Mouse (Mus musculus) stomach, embryonic 14.5 days (tissue): ENCODE data around the gene Elobl. TPM values are rescaled to one million over a fixed set of nuclear protein-coding genes. Genes with fewer than 3 reads are reported as not detected.

Experiments
- ATAC-seq: fragments of 200-750 bp; cut with Nextera tagmentation; 2 replicates; pipeline ENCODE4 v1.8.0; 2017; ENCODE audit warnings: low read depth, moderate TSS enrichment; ENCODE audit not compliant: insufficient number of reproducible peaks, insufficient read depth, low FRiP score
- H3K27ac ChIP-seq: fragments of 300-500 bp; sonication (generic); 2 replicates; pipeline ENCODE4 v1.5.1; 2014; ENCODE audit warnings: mild to moderate bottlenecking, low read length, moderate library complexity, mixed read lengths
- H3K27me3 ChIP-seq: fragments of 300-500 bp; sonication (generic); 2 replicates; pipeline ENCODE4 v1.6.1; 2014; ENCODE audit warnings: low read length, control low read depth, mixed read lengths; ENCODE audit not compliant: control insufficient read depth, insufficient read depth
- H3K36me3 ChIP-seq: fragments of 300-500 bp; sonication (generic); 2 replicates; pipeline ENCODE4 v1.6.1; 2014; ENCODE audit warnings: mild to moderate bottlenecking, control low read depth, low read length, moderate library complexity, mixed read lengths; ENCODE audit not compliant: control insufficient read depth, insufficient read depth
- H3K4me1 ChIP-seq: fragments of 300-500 bp; sonication (generic); 2 replicates; pipeline ENCODE4 v1.6.1; 2014; ENCODE audit warnings: low read length, control low read depth, mixed read lengths; ENCODE audit not compliant: control insufficient read depth, insufficient read depth
- H3K4me2 ChIP-seq: fragments of 300-500 bp; sonication (generic); replicated peaks from 2 replicates; pipeline ENCODE4 v1.6.1; 2014; ENCODE audit warnings: low read depth, low read length, control low read depth
- H3K4me3 ChIP-seq: fragments of 300-500 bp; sonication (generic); 2 replicates; pipeline ENCODE4 v1.5.1; 2014; ENCODE audit warnings: low read depth, low read length, control low read depth
- H3K9ac ChIP-seq: fragments of 300-500 bp; sonication (generic); replicated peaks from 2 replicates; pipeline ENCODE4 v1.6.1; 2014; ENCODE audit warnings: low read depth, mild to moderate bottlenecking, control low read depth, low read length, moderate library complexity, mixed read lengths
- H3K9me3 ChIP-seq: fragments of 300-500 bp; sonication (generic); 2 replicates; pipeline ENCODE4 v1.6.1; 2016; ENCODE audit warnings: low read depth, low read length, control low read depth; ENCODE audit not compliant: control insufficient read depth
- WGBS: fragments of 180-500 bp; shearing (Covaris S2); extraction: QIAGEN DNeasy Blood & Tissue Kit; methylation state at CpG from one replicate; pipeline ENCODE4 v1.1.7; 2014; 5-methylcytosine and 5-hydroxymethylcytosine counted together
- polyA plus RNA-seq: library from polyadenylated mRNA; unstranded; fragments of >200 nt; fragmentation: Nextera tagmentation; extraction: Ambion mirVana; gene quantifications from 2 replicates; pipeline ENCODE4 v1.2.1, GENCODE M21; 2014

Gene Elobl
- polyA plus RNA-seq, 1 experiment from 2014 or later: not detected

GRCm38 (mm10) chr11:88952117-88952516, 14.6 kb downstream of the Elobl start:
- no peak for ATAC-seq
- H3K27me3 ChIP-seq: no peaks in the 10 kb centered on the region
- H3K36me3 ChIP-seq: no peaks in the 10 kb centered on the region
- WGBS: 94% methylated on average over 5 of the region's 5 CpGs
- H3K27ac ChIP-seq: no peak overlapping the region
- H3K9ac ChIP-seq: no peak overlapping the region
- no peaks in the 10 kb centered on the region for H3K9me3 ChIP-seq
- no peak overlapping the region for H3K4me3 ChIP-seq
- no peak overlapping the region for H3K4me2 ChIP-seq
- peaks cover 2% of the 10 kb centered on the region; the same call in 1 of the 2 replicates for H3K4me1 ChIP-seq

- Histone ChIP-seq H3K4me1 (peaks cover 2% of the 10 kb centered on the region; the same call in 1 of the 2 replicates), H3K36me3 (no peaks in the 10 kb centered on the region), H3K4me3 (no peak overlapping the region), H3K27me3 (no peaks in the 10 kb centered on the region), H3K27ac (no peak overlapping the region), H3K9me3 (no peaks in the 10 kb centered on the region), H3K9ac (no peak overlapping the region), H3K4me2 (no peak overlapping the region)
- no peak for ATAC-seq
- 100% methylated on average over 2 of the region's 2 CpGs for WGBS
Measured at GRCm38 (mm10) chr11:88951576-88951975, 15.2 kb downstream of the Elobl start.

GRCm38 (mm10) chr11:88950640-88951250, 16.0 kb downstream of the Elobl start:
- no peak overlapping the region for H3K4me3 ChIP-seq
- H3K27me3 ChIP-seq: no peaks in the 10 kb centered on the region
- H3K4me1 ChIP-seq: peaks cover 2% of the 10 kb centered on the region; the same call in 1 of the 2 replicates
- H3K9me3 ChIP-seq: no peaks in the 10 kb centered on the region
- H3K4me2 ChIP-seq: no peak overlapping the region
- no peaks in the 10 kb centered on the region for H3K36me3 ChIP-seq
- no peak overlapping the region for H3K9ac ChIP-seq
- WGBS: 83% methylated on average over 13 of the region's 13 CpGs
- H3K27ac ChIP-seq: no peak overlapping the region
- ATAC-seq: no peak

GRCm38 (mm10) chr11:88949802-88950639, 16.7 kb downstream of the Elobl start:
- Histone ChIP-seq H3K4me2 (no peak overlapping the region), H3K9ac (no peak overlapping the region), H3K4me3 (no peak overlapping the region), H3K36me3 (no peaks in the 10 kb centered on the region), H3K4me1 (no peaks in the 10 kb centered on the region), H3K9me3 (no peaks in the 10 kb centered on the region), H3K27me3 (no peaks in the 10 kb centered on the region), H3K27ac (no peak overlapping the region)
- WGBS: 73% methylated on average over 8 of the region's 8 CpGs
- ATAC-seq: no peak

GRCm38 (mm10) chr11:88948896-88949295, 17.8 kb downstream of the Elobl start:
- no peak overlapping the region for H3K4me2 ChIP-seq
- no peaks in the 10 kb centered on the region for H3K27me3 ChIP-seq
- WGBS: 55% methylated on average over 8 of the region's 8 CpGs
- no peak for ATAC-seq
- H3K4me3 ChIP-seq: no peak overlapping the region
- H3K9ac ChIP-seq: no peak overlapping the region
- H3K27ac ChIP-seq: no peak overlapping the region
- peaks cover 2% of the 10 kb centered on the region; the same call in 1 of the 2 replicates for H3K36me3 ChIP-seq
- H3K4me1 ChIP-seq: no peaks in the 10 kb centered on the region
- H3K9me3 ChIP-seq: no peaks in the 10 kb centered on the region

- Histone ChIP-seq H3K9me3 (no peaks in the 10 kb centered on the region), H3K9ac (no peak overlapping the region), H3K4me2 (no peak overlapping the region), H3K4me3 (no peak overlapping the region), H3K27me3 (no peaks in the 10 kb centered on the region), H3K4me1 (no peaks in the 10 kb centered on the region), H3K36me3 (peaks cover 12% of the 10 kb centered on the region), H3K27ac (no peak overlapping the region)
- 76% methylated on average over 7 of the region's 8 CpGs for WGBS
- no peak for ATAC-seq
Measured at GRCm38 (mm10) chr11:88945971-88946585, 20.7 kb downstream of the Elobl start.

GRCm38 (mm10) chr11:88941489-88941888, 25.2 kb downstream of the Elobl start:
- H3K9me3 ChIP-seq: no peaks in the 10 kb centered on the region
- H3K4me1 ChIP-seq: no peaks in the 10 kb centered on the region
- H3K27ac ChIP-seq: no peak overlapping the region
- H3K36me3 ChIP-seq: peaks cover 12% of the 10 kb centered on the region
- H3K9ac ChIP-seq: no peak overlapping the region
- no peaks in the 10 kb centered on the region for H3K27me3 ChIP-seq
- no peak overlapping the region for H3K4me3 ChIP-seq
- ATAC-seq: no peak
- no peak overlapping the region for H3K4me2 ChIP-seq
- 87% methylated on average over 12 of the region's 12 CpGs for WGBS

GRCm38 (mm10) chr11:88939634-88940033, 27.1 kb downstream of the Elobl start:
- Histone ChIP-seq H3K9ac (no peak overlapping the region), H3K4me2 (no peak overlapping the region), H3K4me3 (no peak overlapping the region), H3K27ac (no peak overlapping the region), H3K36me3 (peaks cover 12% of the 10 kb centered on the region), H3K27me3 (no peaks in the 10 kb centered on the region), H3K4me1 (no peaks in the 10 kb centered on the region), H3K9me3 (no peaks in the 10 kb centered on the region)
- 95% methylated on average over 4 of the region's 4 CpGs for WGBS
- no peak for ATAC-seq
